Mouse (Mus musculus) right cerebral cortex, adult 2 months (tissue): ENCODE data around the gene 1520401A03Rik.
"Not testable (repeated sequence)": the region's sequence is repeated elsewhere in the genome, so short reads cannot be mapped to it uniquely, and the experiment has no call there.

Experiments
- DNase-seq, 2 experiments: peaks; one replicate each; pipeline ENCODE4 v3.0.0; 2021 to 2022; ENCODE audit warnings: low spot score in 2 of 2

1520401A03Rik gene

GRCm38 (mm10) chr17:23722376-23723125, at the start of gene 1520401A03Rik:
TSS of gene 1520401A03Rik (minus strand) at chr17:23722783.
- no peak for DNase-seq

GRCm38 (mm10) chr17:23772219-23772556, 49.6 kb upstream of the 1520401A03Rik start:
- DNase-seq, result not testable (repeated sequence)

- DNase-seq, result peak; percentile 99 to 100
These were observed 49.0 kb upstream of the 1520401A03Rik start, which contains the start of gene Flywch1 for GRCm38 (mm10) chr17:23771284-23772218. TSS of gene Flywch1 (minus strand) at chr17:23771602.

GRCm38 (mm10) chr17:23770896-23771283, 48.3 kb upstream of the 1520401A03Rik start:
- DNase-seq, result peak; percentile 42 to 53

GRCm38 (mm10) chr17:23770493-23770892, 47.9 kb upstream of the 1520401A03Rik start:
- no peak for DNase-seq

GRCm38 (mm10) chr17:23762976-23763375, 40.4 kb upstream of the 1520401A03Rik start:
- no peak for DNase-seq

- DNase-seq, result no peak
These were observed 38.6 kb upstream of the 1520401A03Rik start for GRCm38 (mm10) chr17:23761155-23761554.

- no peak for DNase-seq
These were observed 37.6 kb upstream of the 1520401A03Rik start for GRCm38 (mm10) chr17:23760231-23760630.

GRCm38 (mm10) chr17:23758801-23759200, 36.2 kb upstream of the 1520401A03Rik start:
- DNase-seq, result no peak

- DNase-seq, result no peak
These were observed 35.0 kb upstream of the 1520401A03Rik start for GRCm38 (mm10) chr17:23757581-23757980.

GRCm38 (mm10) chr17:23755689-23756088, 33.1 kb upstream of the 1520401A03Rik start:
- DNase-seq, result no peak

GRCm38 (mm10) chr17:23749400-23750191, 27.0 kb upstream of the 1520401A03Rik start:
- no peak for DNase-seq

GRCm38 (mm10) chr17:23748631-23749391, 26.2 kb upstream of the 1520401A03Rik start:
- peak; percentile 77 for DNase-seq

GRCm38 (mm10) chr17:23748026-23748425, 25.4 kb upstream of the 1520401A03Rik start:
- no peak for DNase-seq

- no peak for DNase-seq
These were observed 24.9 kb upstream of the 1520401A03Rik start for GRCm38 (mm10) chr17:23747471-23747870.

GRCm38 (mm10) chr17:23746767-23747166, 24.2 kb upstream of the 1520401A03Rik start:
- DNase-seq, result no peak

- DNase-seq, result no peak
These were observed 23.7 kb upstream of the 1520401A03Rik start for GRCm38 (mm10) chr17:23746311-23746710.

GRCm38 (mm10) chr17:23745301-23746251, 23.0 kb upstream of the 1520401A03Rik start, which contains the start of gene Kremen2:
TSS of gene Kremen2 (minus strand) at chr17:23745833.
- DNase-seq, result no peak

GRCm38 (mm10) chr17:23744651-23745050, 22.1 kb upstream of the 1520401A03Rik start:
- no peak for DNase-seq

- no peak for DNase-seq
These were observed 21.5 kb upstream of the 1520401A03Rik start for GRCm38 (mm10) chr17:23744076-23744475.
